Mouse (Mus musculus) hindbrain, embryonic 13.5 days (tissue): Measurements from ENCODE around the gene Ccnb1. TPM values are rescaled to one million over a fixed set of nuclear protein-coding genes. Genes with fewer than 3 reads are reported as not detected.
"Not testable (repeated sequence)": the region's sequence is repeated elsewhere in the genome, so short reads cannot be mapped to it uniquely, and the experiment has no call there.

Experiments used
- ATAC-seq: fragments of 200-750 bp; cut with Nextera tagmentation; 2 replicates; pipeline ENCODE4 v1.8.0; 2017; ENCODE audit warnings: moderate TSS enrichment; ENCODE audit not compliant: low FRiP score
- H3K27ac ChIP-seq: fragments of 300-500 bp; sonication (generic); 2 replicates; pipeline ENCODE4 v1.5.1; 2015; ENCODE audit warnings: inconsistent platforms, mild to moderate bottlenecking, moderate library complexity
- H3K27me3 ChIP-seq: fragments of 300-500 bp; sonication (generic); 2 replicates; pipeline ENCODE4 v1.6.1; 2015; ENCODE audit warnings: mild to moderate bottlenecking, inconsistent platforms
- H3K36me3 ChIP-seq: fragments of 300-500 bp; sonication (generic); 2 replicates; pipeline ENCODE4 v1.6.1; 2015; ENCODE audit warnings: mild to moderate bottlenecking, inconsistent platforms
- H3K4me1 ChIP-seq: fragments of 300-500 bp; sonication (generic); replicated peaks from 2 replicates; pipeline ENCODE4 v1.6.1; 2015; ENCODE audit warnings: inconsistent platforms
- H3K4me2 ChIP-seq: fragments of 300-500 bp; sonication (generic); 2 replicates; pipeline ENCODE4 v1.6.1; 2015; ENCODE audit warnings: inconsistent platforms, mild to moderate bottlenecking, moderate library complexity
- H3K4me3 ChIP-seq: fragments of 300-500 bp; sonication (generic); 2 replicates; pipeline ENCODE4 v1.5.1; 2015; ENCODE audit warnings: mild to moderate bottlenecking, inconsistent platforms
- H3K9ac ChIP-seq: fragments of 300-500 bp; sonication (generic); 2 replicates; pipeline ENCODE4 v1.6.1; 2015; ENCODE audit warnings: mild to moderate bottlenecking, inconsistent platforms
- H3K9me3 ChIP-seq: fragments of 300-500 bp; sonication (generic); 2 replicates; pipeline ENCODE4 v1.6.1; 2016; ENCODE audit warnings: inconsistent platforms
- WGBS: fragments of 180-500 bp; shearing (Covaris S2); methylation state at CpG from one replicate; pipeline ENCODE4 v1.1.7; 2015; 5-methylcytosine and 5-hydroxymethylcytosine counted together
- polyA plus RNA-seq: library from polyadenylated mRNA; unstranded; fragments of >200 nt; fragmentation: Nextera tagmentation; extraction: Ambion mirVana; gene quantifications from 2 replicates; pipeline ENCODE4 v1.2.1, GENCODE M21; 2015

The Ccnb1 gene
- polyA plus RNA-seq, 1 experiment from 2014 or later: 57.6 TPM

DNA sequence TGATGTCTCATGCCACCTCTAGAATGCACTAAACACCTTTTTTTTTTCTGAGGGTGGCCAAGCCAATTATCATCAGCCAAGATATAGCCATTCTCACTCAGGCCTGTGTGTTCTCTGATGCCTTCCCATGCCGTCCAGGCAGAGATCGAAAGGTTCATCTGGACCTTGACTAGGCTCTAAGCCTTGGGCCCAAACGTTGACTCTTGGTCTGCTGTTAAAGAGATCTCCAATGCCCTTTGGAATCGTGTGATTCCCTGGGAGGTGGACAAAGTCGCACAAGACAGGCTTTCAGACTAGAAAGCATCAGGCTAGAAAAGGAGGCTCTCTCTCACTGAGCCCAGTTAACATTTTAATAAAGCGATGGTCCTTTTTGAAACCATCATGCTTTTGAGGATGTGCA is 10.8 kb upstream of the Ccnb1 start:
- Histone ChIP-seq H3K27me3 (no peaks in the 10 kb centered on the region), H3K4me1 (no peaks in the 10 kb centered on the region), H3K36me3 (peaks cover 13% of the 10 kb centered on the region), H3K9ac (no peak overlapping the region), H3K9me3 (no peaks in the 10 kb centered on the region), H3K27ac (no peak overlapping the region), H3K4me3 (no peak overlapping the region), H3K4me2 (no peak overlapping the region)
- no peak for ATAC-seq
- WGBS: 93% methylated on average over 6 of the region's 6 CpGs

DNA sequence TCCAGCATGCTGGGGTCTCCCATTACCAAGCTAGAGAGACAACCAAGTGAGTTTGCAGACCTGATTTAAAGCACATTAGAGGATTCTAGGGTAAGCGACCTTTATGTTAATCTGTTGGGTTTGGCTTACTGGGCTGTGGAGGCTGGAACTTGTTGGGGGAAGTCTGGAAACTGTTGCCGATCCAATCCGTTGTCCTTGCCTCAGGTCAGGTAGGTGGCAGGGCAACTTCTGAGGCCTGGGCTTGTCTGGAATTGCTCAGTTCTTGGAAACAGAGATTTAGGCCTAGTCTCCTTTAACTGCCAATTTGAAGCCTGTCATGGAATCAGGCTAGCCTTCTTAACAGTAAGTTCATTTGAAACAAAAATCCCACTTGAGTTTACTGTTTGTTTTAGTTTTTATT is 2.7 kb upstream of the Ccnb1 start:
- Histone ChIP-seq H3K4me1 (peaks cover 18% of the 10 kb centered on the region), H3K9me3 (no peaks in the 10 kb centered on the region), H3K36me3 (no peaks in the 10 kb centered on the region), H3K27me3 (no peaks in the 10 kb centered on the region), H3K4me2 (no peak overlapping the region), H3K4me3 (no peak overlapping the region), H3K9ac (no peak overlapping the region), H3K27ac (no peak overlapping the region)
- WGBS: 96% methylated on average over 3 of the region's 3 CpGs
- ATAC-seq: no peak

DNA sequence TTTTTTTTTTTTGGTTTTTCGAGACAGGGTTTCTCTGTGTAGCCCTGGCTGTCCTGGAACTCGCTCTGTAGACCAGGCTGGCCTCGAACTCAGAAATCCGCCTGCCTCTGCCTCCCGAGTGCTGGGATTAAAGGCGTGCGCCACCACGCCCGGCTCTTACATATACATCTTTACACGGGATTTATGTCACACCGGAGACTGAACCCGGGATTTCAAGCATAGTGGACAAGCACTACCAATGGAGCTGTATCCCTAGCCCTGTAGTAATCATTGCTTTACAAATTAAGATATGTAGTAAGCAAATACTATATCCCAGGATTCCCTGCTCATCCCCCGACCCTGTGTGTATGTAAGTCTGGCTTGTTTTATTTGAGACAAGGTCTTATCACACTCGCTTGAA is 1.7 kb upstream of the Ccnb1 start:
- H3K9me3 ChIP-seq, ATAC-seq, H3K36me3 ChIP-seq, H3K27ac ChIP-seq, H3K27me3 ChIP-seq, H3K9ac ChIP-seq, H3K4me3 ChIP-seq, H3K4me2 ChIP-seq: not testable (repeated sequence)
- peaks cover 24% of the 10 kb centered on the region for H3K4me1 ChIP-seq
- whole genome bisulfite sequencing: 95% methylated on average over 13 of the region's 14 CpGs

DNA sequence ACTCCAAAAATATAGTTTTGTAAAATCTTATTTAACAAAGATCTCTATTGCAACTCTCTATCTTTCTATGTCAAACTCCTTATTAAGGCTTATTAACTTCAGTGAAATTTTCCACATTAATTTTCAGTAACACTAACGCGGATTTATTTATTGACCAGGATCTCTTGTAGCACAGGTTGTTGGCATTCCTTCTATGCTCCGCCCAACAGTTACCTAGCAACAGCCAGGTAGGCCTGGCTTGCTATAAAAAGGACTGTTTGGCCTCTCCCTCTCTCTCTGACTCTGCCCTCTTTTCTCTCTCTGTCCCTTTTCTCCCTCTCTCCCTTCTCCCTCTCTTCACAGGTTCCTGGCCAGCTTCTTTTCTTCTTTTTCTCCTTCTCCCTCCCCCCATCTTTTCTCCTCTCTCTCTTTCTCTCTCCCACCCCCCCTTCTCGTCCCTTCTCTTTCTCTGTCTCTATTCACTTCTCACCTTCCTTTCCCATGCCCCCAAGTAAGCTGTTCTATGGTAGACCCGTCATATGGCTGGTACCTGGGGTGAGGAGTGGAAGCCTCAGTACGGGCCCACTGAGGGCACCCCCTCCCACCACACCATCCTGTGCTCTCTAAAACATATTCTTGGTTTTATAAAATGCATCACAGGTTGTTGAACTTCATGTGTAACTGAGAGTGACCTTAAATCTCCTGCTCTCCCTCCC is 1.1 kb upstream of the Ccnb1 start:
- Histone ChIP-seq H3K4me3 (no peak overlapping the region), H3K9me3 (no peaks in the 10 kb centered on the region), H3K27me3 (no peaks in the 10 kb centered on the region), H3K9ac (no peak overlapping the region), H3K36me3 (no peaks in the 10 kb centered on the region), H3K4me1 (peaks cover 24% of the 10 kb centered on the region), H3K4me2 (no peak overlapping the region), H3K27ac (no peak overlapping the region)
- WGBS: 71% methylated on average over 6 of the region's 6 CpGs
- no peak for ATAC-seq

DNA sequence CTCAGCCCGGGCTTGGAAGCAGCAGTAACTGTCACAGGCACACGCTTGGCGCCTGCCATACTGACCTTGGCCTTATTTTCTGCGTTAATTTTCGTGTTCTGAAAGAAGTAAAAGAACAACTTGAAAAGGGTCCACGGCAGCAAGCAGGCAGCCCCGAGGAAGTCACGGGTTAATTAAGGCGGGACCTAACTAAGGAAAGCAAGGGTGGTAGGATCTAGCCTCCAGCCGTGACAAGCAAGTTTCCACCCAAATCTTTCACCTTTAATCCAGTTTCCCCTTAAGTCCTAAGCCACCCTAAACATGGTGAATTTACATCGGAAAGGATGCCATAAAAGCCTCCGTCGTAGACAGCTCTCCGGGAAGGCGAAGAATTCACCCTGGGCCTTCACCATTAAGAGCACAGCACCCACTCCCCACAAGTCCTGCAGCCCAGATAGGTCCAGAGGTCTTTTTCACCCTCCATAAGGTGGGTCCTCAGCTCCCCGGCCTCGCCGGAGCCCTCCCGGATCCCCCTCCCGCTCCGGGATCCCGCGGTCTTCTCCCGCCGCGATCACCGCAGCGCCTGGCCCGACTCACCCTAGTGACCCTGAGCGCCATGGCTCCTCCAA is 460 bp downstream of the Ccnb1 start:
- under 1% methylated on average over 30 of the region's 30 CpGs for WGBS
- peaks cover 24% of the 10 kb centered on the region for H3K4me1 ChIP-seq
- H3K4me2 ChIP-seq: peak overlapping the region; percentile 98
- H3K27me3 ChIP-seq: no peaks in the 10 kb centered on the region
- peak overlapping the region; percentile 61 for H3K4me3 ChIP-seq
- H3K36me3 ChIP-seq: no peaks in the 10 kb centered on the region
- H3K9ac ChIP-seq: peak overlapping the region; percentile 65
- ATAC-seq: peak; percentile 63; the same call in 1 of the 2 replicates
- no peaks in the 10 kb centered on the region for H3K9me3 ChIP-seq
- H3K27ac ChIP-seq: no peak overlapping the region

DNA sequence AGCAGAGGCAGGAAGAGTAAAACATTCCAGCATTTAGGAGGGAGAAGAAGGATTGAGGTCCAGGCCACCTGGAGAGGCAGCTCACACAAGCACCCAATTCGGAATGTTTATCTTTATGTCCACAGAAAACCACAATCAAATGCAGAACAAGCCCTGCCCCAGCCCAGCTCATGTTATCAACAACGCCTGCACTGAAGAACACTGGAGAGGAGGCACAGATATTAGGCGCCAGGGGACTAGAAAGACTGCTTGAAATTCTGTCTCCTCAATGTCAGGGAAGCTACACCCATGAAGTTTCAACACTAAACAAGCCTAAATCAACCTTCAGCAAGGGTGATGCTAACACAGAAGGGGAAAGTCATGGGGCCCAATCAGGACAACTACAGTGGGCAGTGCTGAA is 8.9 kb downstream of the Ccnb1 start:
- Histone ChIP-seq H3K36me3 (no peaks in the 10 kb centered on the region), H3K4me2 (no peak overlapping the region)

DNA sequence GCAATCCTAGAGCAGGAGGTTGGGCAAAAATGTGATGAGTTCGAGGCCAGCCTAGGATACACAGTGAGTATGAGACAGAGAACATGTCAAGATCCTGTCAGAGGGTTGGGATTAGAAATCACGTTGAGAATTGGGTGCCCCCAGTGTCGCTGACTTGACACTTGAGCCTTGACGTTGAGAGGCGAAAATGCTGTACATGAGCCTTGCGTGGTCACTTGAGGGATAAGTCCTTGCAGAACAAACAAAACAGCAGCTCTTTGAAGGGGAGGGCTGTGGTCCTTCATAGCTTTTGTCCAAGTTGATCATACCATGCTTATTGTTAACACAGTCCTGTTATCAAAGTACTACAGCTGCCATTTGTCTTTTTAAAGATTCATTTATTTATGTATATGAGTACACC is 9.7 kb downstream of the Ccnb1 start:
- no peaks in the 10 kb centered on the region for H3K27me3 ChIP-seq
- 0 out of 2 replicates have a peak overlapping the region, but pooled peaks have one; percentile 99 for H3K4me2 ChIP-seq
- WGBS: 72% methylated on average over 6 of the region's 6 CpGs
- peaks cover 2% of the 10 kb centered on the region; the same call in 1 of the 2 replicates for H3K36me3 ChIP-seq
- no peak overlapping the region for H3K27ac ChIP-seq
- H3K4me1 ChIP-seq: peaks cover 17% of the 10 kb centered on the region
- H3K4me3 ChIP-seq: no peak overlapping the region
- H3K9ac ChIP-seq: peak overlapping the region; percentile 77; the same call in 1 of the 2 replicates
- no peaks in the 10 kb centered on the region for H3K9me3 ChIP-seq
- ATAC-seq: no peak

More for the DNA sequence above, 8.9 kb downstream of the Ccnb1 start:
- 79% methylated on average over 3 of the region's 3 CpGs for WGBS
- no peak overlapping the region for H3K4me3 ChIP-seq
- peaks cover 17% of the 10 kb centered on the region for H3K4me1 ChIP-seq
- H3K27me3 ChIP-seq: no peaks in the 10 kb centered on the region
- no peak overlapping the region for H3K27ac ChIP-seq
- ATAC-seq: no peak
- no peaks in the 10 kb centered on the region for H3K9me3 ChIP-seq
- H3K9ac ChIP-seq: no peak overlapping the region

DNA sequence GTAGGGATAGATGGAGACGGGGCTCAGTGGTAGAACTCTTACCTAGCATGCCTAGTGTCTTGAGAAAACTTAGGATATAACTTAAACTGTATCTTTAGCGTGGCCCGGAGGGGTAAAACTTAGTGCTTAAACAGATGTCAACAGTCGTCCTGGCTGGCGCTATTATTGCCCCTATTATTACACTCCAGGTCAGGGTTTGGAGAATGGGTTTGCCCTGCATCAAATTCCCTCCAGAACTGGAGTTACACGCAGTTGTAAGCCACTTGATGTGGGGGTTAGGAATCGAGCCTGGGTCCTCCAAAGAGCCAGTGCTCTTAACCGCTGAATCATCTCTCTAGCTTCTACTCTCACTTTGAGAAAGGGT is 10.3 kb downstream of the Ccnb1 start:
- peak overlapping the region; percentile 77 for H3K9ac ChIP-seq
- no peaks in the 10 kb centered on the region for H3K9me3 ChIP-seq
- H3K36me3 ChIP-seq: peaks cover 3% of the 10 kb centered on the region; the same call in 1 of the 2 replicates
- no peaks in the 10 kb centered on the region for H3K27me3 ChIP-seq
- 0 out of 2 replicates have a peak overlapping the region, but pooled peaks have one; percentile 9 for H3K27ac ChIP-seq
- H3K4me1 ChIP-seq: peaks cover 17% of the 10 kb centered on the region
- peak overlapping the region; percentile 99 for H3K4me2 ChIP-seq
- 17% methylated on average over 8 of the region's 8 CpGs for WGBS
- H3K4me3 ChIP-seq: peak overlapping the region; percentile 77
- peak; percentile 66; the same call in 1 of the 2 replicates for ATAC-seq

DNA sequence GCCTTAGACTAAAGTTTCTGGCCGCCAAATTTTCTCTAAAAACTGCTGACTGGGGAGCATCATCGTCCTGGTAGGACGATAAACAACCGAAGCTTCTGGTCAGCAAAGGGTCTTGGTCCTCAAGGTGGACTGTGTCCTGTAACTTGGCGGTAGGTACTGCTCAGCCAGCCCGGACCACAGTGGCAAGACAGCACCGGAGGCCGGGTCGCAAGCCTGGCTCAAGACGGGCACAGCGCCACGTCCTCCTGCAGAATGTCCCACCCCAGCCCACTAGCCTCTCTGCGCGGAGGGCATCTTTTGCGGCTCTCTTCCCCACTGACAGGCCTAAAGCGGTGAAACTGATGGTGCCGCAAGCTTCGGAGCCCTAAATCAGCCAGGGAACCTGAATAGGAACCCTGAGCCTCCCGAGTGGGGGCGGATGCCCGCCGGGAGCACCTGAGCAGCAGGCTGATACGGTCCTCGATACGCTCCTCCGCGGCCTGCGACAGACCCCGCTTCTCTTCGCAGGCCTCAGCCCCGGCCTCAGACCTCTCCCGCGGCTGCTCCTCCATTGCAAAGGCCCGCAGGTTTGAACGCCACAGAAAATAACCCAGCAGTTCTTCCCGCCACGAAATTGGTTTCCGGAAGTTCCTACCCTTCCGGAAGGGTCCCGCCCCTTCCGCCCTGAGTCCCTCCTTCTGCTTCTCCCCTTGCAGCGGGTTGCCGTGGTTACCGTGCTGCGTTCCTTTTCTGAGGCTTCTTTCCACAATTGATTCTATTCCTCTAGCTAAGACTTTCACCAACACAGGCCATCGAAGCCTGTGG is 10.9 kb downstream of the Ccnb1 start, which contains the start of gene Cenph:
Gene Cenph, minus strand, starts transcription at position 648 of the 804 bp plus-strand sequence.
- Histone ChIP-seq H3K36me3 (peaks cover 3% of the 10 kb centered on the region), H3K27me3 (no peaks in the 10 kb centered on the region), H3K9ac (peak within 1 kb of the TSS; percentile 77), H3K9me3 (no peaks in the 10 kb centered on the region), H3K4me1 (peaks cover 17% of the 10 kb centered on the region), H3K4me2 (peak within 1 kb of the TSS; percentile 99), H3K27ac (0 out of 2 replicates have a peak within 1 kb of the TSS, but pooled peaks have one; percentile 9), H3K4me3 (peak within 1 kb of the TSS; percentile 77)
- peak; percentile 96 for ATAC-seq
- under 1% methylated on average over 45 of the region's 46 CpGs for WGBS

DNA sequence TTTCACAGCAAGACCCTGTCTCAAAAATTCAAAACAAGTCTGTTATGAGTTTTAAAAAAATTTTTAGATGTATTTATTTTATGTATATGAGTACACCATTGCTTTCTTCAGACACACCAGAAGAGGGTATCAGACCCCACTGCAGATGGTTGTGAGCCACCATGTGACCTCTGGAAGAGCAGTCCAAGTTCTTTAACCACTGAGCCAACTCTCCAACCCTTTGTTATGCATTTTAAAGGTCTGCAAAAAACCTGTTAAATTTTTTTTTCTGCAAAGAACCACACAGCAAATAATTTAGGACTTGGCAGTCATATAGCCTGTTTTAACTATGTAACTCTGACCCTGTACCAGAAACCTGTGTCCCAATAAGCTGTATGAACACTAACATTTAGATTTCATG is 11.7 kb downstream of the Ccnb1 start:
- H3K27me3 ChIP-seq: no peaks in the 10 kb centered on the region
- no peaks in the 10 kb centered on the region for H3K9me3 ChIP-seq
- peak overlapping the region; percentile 99 for H3K4me2 ChIP-seq
- H3K9ac ChIP-seq: peak overlapping the region; percentile 77
- ATAC-seq: no peak
- H3K4me3 ChIP-seq: peak overlapping the region; percentile 77
- H3K27ac ChIP-seq: no peak overlapping the region
- peaks cover 9% of the 10 kb centered on the region for H3K36me3 ChIP-seq
- peaks cover 17% of the 10 kb centered on the region for H3K4me1 ChIP-seq

DNA sequence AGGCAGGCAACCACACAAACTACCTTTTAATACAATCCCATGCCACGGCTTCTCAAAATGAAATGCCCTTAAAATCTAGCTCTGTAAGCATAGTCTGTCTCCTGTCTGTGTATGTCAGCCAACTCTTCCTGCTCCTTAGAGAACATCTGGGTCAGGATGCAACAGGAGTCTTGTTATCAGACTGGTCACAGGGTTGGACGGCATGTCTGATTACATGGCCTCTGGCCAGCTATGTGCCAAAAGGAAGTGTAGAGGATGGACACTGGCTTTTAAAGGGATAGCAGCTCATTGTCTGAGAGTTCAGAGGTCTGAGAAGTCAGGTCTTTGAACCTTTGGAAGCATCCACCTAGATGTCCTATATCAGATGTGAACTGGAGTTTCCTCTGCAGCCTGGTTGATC is 31.0 kb downstream of the Ccnb1 start:
- no peak overlapping the region for H3K4me2 ChIP-seq
- H3K36me3 ChIP-seq: no peaks in the 10 kb centered on the region; the same call in 1 of the 2 replicates
- H3K4me1 ChIP-seq: no peaks in the 10 kb centered on the region
- WGBS: 92% methylated on average over 2 of the region's 2 CpGs
- no peaks in the 10 kb centered on the region for H3K27me3 ChIP-seq
- H3K9ac ChIP-seq: no peak overlapping the region
- no peak for ATAC-seq
- no peaks in the 10 kb centered on the region for H3K9me3 ChIP-seq
- no peak overlapping the region for H3K4me3 ChIP-seq
- H3K27ac ChIP-seq: no peak overlapping the region

DNA sequence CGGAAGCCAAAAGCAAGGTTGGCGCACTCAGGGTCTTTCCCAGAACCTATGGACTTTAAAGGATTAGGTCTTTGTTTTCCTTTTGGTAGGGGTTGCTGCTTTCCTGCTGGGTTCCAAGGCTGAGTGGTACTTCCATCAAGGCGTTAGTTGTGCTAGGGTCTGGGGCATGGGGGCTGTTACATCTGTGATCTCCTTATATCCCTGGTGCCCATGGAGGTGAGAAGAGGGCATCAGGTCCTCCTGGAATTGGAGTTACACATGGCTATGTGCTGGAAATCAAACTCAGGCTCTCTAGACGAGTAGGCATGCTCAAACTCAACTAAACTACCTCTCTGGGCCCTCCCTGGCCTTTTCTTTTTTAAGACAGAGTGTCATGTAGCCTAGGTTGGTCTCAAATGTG is 32.2 kb downstream of the Ccnb1 start:
- H3K9ac ChIP-seq: no peak overlapping the region
- no peaks in the 10 kb centered on the region for H3K36me3 ChIP-seq
- ATAC-seq: no peak
- H3K27ac ChIP-seq: no peak overlapping the region
- H3K4me2 ChIP-seq: no peak overlapping the region
- 62% methylated on average over 4 of the region's 4 CpGs for WGBS
- H3K4me1 ChIP-seq: no peaks in the 10 kb centered on the region
- H3K4me3 ChIP-seq: no peak overlapping the region
- H3K9me3 ChIP-seq: no peaks in the 10 kb centered on the region
- H3K27me3 ChIP-seq: no peaks in the 10 kb centered on the region
